Mouse (Mus musculus) embryonic facial prominence, embryonic 15.5 days (tissue): Measurements from ENCODE around the gene 1700029I15Rik. TPM values are rescaled to one million over a fixed set of nuclear protein-coding genes. Genes with fewer than 3 reads are reported as not detected.

Experiments
- ATAC-seq: fragments of 200-750 bp; cut with Nextera tagmentation; 2 replicates; pipeline ENCODE4 v1.8.0; 2017; ENCODE audit warnings: low read depth, moderate TSS enrichment; ENCODE audit not compliant: insufficient number of reproducible peaks, low FRiP score, low TSS enrichment
- H3K27ac ChIP-seq: fragments of 300-500 bp; sonication (generic); replicated peaks from 2 replicates; pipeline ENCODE4 v1.5.1; 2015; ENCODE audit warnings: mild to moderate bottlenecking, inconsistent platforms
- H3K27me3 ChIP-seq: fragments of 300-500 bp; sonication (generic); 2 replicates; pipeline ENCODE4 v1.6.1; 2015; ENCODE audit warnings: inconsistent platforms
- H3K36me3 ChIP-seq: fragments of 300-500 bp; sonication (generic); 2 replicates; pipeline ENCODE4 v1.6.1; 2015; ENCODE audit warnings: mild to moderate bottlenecking, inconsistent platforms
- H3K4me1 ChIP-seq: fragments of 300-500 bp; sonication (generic); 2 replicates; pipeline ENCODE4 v1.6.1; 2015; ENCODE audit warnings: inconsistent platforms
- H3K4me2 ChIP-seq: fragments of 300-500 bp; sonication (generic); replicated peaks from 2 replicates; pipeline ENCODE4 v1.6.1; 2015; ENCODE audit warnings: mild to moderate bottlenecking, inconsistent platforms
- H3K4me3 ChIP-seq: fragments of 300-500 bp; sonication (generic); replicated peaks from 2 replicates; pipeline ENCODE4 v1.5.1; 2015; ENCODE audit warnings: mild to moderate bottlenecking, inconsistent platforms
- H3K9ac ChIP-seq: fragments of 300-500 bp; sonication (generic); 2 replicates; pipeline ENCODE4 v1.6.1; 2015; ENCODE audit warnings: inconsistent platforms
- H3K9me3 ChIP-seq: fragments of 300-500 bp; sonication (generic); replicated peaks from 2 replicates; pipeline ENCODE4 v1.6.1; 2016; ENCODE audit warnings: inconsistent platforms
- WGBS: fragments of 180-500 bp; shearing (Covaris S2); methylation state at CpG from one replicate; pipeline ENCODE4 v1.1.7; 2015; 5-methylcytosine and 5-hydroxymethylcytosine counted together
- polyA plus RNA-seq: library from polyadenylated mRNA; unstranded; fragments of >200 nt; fragmentation: Nextera tagmentation; extraction: Ambion mirVana; gene quantifications from 2 replicates; pipeline ENCODE4 v1.2.1, GENCODE M21; 2015

Gene 1700029I15Rik
- polyA plus RNA-seq, 1 experiment from 2014 or later, result 6.3 TPM

GRCm38 (mm10) chr2:92421723-92422387 lies 39.5 kb downstream of the 1700029I15Rik start:
- no peak for ATAC-seq
- 90% methylated on average over 7 of the region's 7 CpGs for WGBS
- H3K4me3 ChIP-seq, result no peak overlapping the region
- H3K9ac ChIP-seq, result no peak overlapping the region
- no peaks in the 10 kb centered on the region for H3K27me3 ChIP-seq
- peaks cover 75% of the 10 kb centered on the region for H3K36me3 ChIP-seq
- H3K4me1 ChIP-seq, result peaks cover 28% of the 10 kb centered on the region
- H3K9me3 ChIP-seq, result no peaks in the 10 kb centered on the region
- H3K27ac ChIP-seq, result no peak overlapping the region
- no peak overlapping the region for H3K4me2 ChIP-seq

GRCm38 (mm10) chr2:92422388-92423135 lies 40.2 kb downstream of the 1700029I15Rik start:
- H3K4me2 ChIP-seq, result no peak overlapping the region
- no peak overlapping the region for H3K4me3 ChIP-seq
- no peaks in the 10 kb centered on the region for H3K27me3 ChIP-seq
- H3K36me3 ChIP-seq, result peaks cover 70% of the 10 kb centered on the region
- 74% methylated on average over 10 of the region's 10 CpGs for WGBS
- H3K9ac ChIP-seq, result no peak overlapping the region
- peaks cover 35% of the 10 kb centered on the region for H3K4me1 ChIP-seq
- no peak overlapping the region for H3K27ac ChIP-seq
- H3K9me3 ChIP-seq, result no peaks in the 10 kb centered on the region
- no peak for ATAC-seq

GRCm38 (mm10) chr2:92423156-92423555 lies 40.8 kb downstream of the 1700029I15Rik start:
- Histone ChIP-seq H3K4me3 (no peak overlapping the region), H3K27me3 (no peaks in the 10 kb centered on the region), H3K4me2 (no peak overlapping the region), H3K4me1 (peaks cover 41% of the 10 kb centered on the region), H3K36me3 (peaks cover 64% of the 10 kb centered on the region), H3K27ac (no peak overlapping the region), H3K9ac (no peak overlapping the region), H3K9me3 (no peaks in the 10 kb centered on the region)
- 92% methylated on average over 9 of the region's 9 CpGs for WGBS
- ATAC-seq, result no peak

- H3K9ac ChIP-seq, result no peak overlapping the region
- H3K4me3 ChIP-seq, result no peak overlapping the region
- no peaks in the 10 kb centered on the region for H3K27me3 ChIP-seq
- H3K4me2 ChIP-seq, result no peak overlapping the region
- H3K36me3 ChIP-seq, result peaks cover 58% of the 10 kb centered on the region
- peak; percentile 37 for ATAC-seq
- 77% methylated on average over 9 of the region's 9 CpGs for WGBS
- H3K9me3 ChIP-seq, result no peaks in the 10 kb centered on the region
- H3K27ac ChIP-seq, result peak overlapping the region; percentile 79
- peaks cover 48% of the 10 kb centered on the region for H3K4me1 ChIP-seq
These were observed 41.5 kb downstream of the 1700029I15Rik start for GRCm38 (mm10) chr2:92423702-92424461.

- Histone ChIP-seq H3K9me3 (no peaks in the 10 kb centered on the region), H3K4me2 (no peak overlapping the region), H3K36me3 (peaks cover 50% of the 10 kb centered on the region), H3K4me3 (no peak overlapping the region), H3K4me1 (peaks cover 56% of the 10 kb centered on the region), H3K27me3 (no peaks in the 10 kb centered on the region), H3K27ac (peak overlapping the region; percentile 90), H3K9ac (no peak overlapping the region)
- ATAC-seq, result peak; percentile 71
- WGBS, result 78% methylated on average over 9 of the region's 9 CpGs
These were observed 42.3 kb downstream of the 1700029I15Rik start for GRCm38 (mm10) chr2:92424462-92425308.

GRCm38 (mm10) chr2:92425366-92425765 lies 43.0 kb downstream of the 1700029I15Rik start:
- H3K4me1 ChIP-seq, result peaks cover 62% of the 10 kb centered on the region

GRCm38 (mm10) chr2:92426426-92426825 lies 44.1 kb downstream of the 1700029I15Rik start:
- 60% methylated on average over 3 of the region's 3 CpGs for WGBS
- peaks cover 33% of the 10 kb centered on the region for H3K36me3 ChIP-seq
- no peak overlapping the region for H3K9ac ChIP-seq
- no peak overlapping the region for H3K4me2 ChIP-seq
- H3K4me1 ChIP-seq, result peaks cover 72% of the 10 kb centered on the region
- H3K9me3 ChIP-seq, result no peaks in the 10 kb centered on the region
- peak overlapping the region; percentile 90 for H3K27ac ChIP-seq
- no peaks in the 10 kb centered on the region for H3K27me3 ChIP-seq
- H3K4me3 ChIP-seq, result no peak overlapping the region
- no peak for ATAC-seq

More at GRCm38 (mm10) chr2:92425366-92425765, 43.0 kb downstream of the 1700029I15Rik start:
- H3K27ac ChIP-seq, result peak overlapping the region; percentile 90
- WGBS, result 81% methylated on average over 4 of the region's 4 CpGs
- ATAC-seq, result no peak
- H3K9ac ChIP-seq, result no peak overlapping the region
- H3K27me3 ChIP-seq, result no peaks in the 10 kb centered on the region
- H3K4me2 ChIP-seq, result no peak overlapping the region
- H3K4me3 ChIP-seq, result no peak overlapping the region
- peaks cover 43% of the 10 kb centered on the region for H3K36me3 ChIP-seq
- no peaks in the 10 kb centered on the region for H3K9me3 ChIP-seq

GRCm38 (mm10) chr2:92427882-92428281 lies 45.5 kb downstream of the 1700029I15Rik start:
- Histone ChIP-seq H3K9ac (no peak overlapping the region), H3K9me3 (no peaks in the 10 kb centered on the region), H3K27ac (peak overlapping the region; percentile 90), H3K4me3 (no peak overlapping the region), H3K36me3 (peaks cover 18% of the 10 kb centered on the region), H3K27me3 (no peaks in the 10 kb centered on the region), H3K4me1 (peaks cover 87% of the 10 kb centered on the region), H3K4me2 (no peak overlapping the region)
- ATAC-seq, result peak; percentile 56
- 40% methylated on average over 6 of the region's 6 CpGs for WGBS

- no peak overlapping the region for H3K4me3 ChIP-seq
- H3K9ac ChIP-seq, result no peak overlapping the region
- WGBS, result 72% methylated on average over 2 of the region's 2 CpGs
- H3K4me1 ChIP-seq, result peaks cover 83% of the 10 kb centered on the region
- H3K36me3 ChIP-seq, result no peaks in the 10 kb centered on the region
- ATAC-seq, result no peak
- no peak overlapping the region for H3K27ac ChIP-seq
- H3K9me3 ChIP-seq, result no peaks in the 10 kb centered on the region
- H3K4me2 ChIP-seq, result no peak overlapping the region
- H3K27me3 ChIP-seq, result no peaks in the 10 kb centered on the region
These were observed 47.8 kb downstream of the 1700029I15Rik start for GRCm38 (mm10) chr2:92430089-92430488.

GRCm38 (mm10) chr2:92430723-92431541 lies 48.6 kb downstream of the 1700029I15Rik start:
- Histone ChIP-seq H3K4me2 (peak overlapping the region; percentile 75), H3K9me3 (no peaks in the 10 kb centered on the region), H3K9ac (no peak overlapping the region), H3K4me3 (peak overlapping the region; percentile 75), H3K27me3 (no peaks in the 10 kb centered on the region), H3K27ac (peak overlapping the region; percentile 60; the same call in 1 of the 2 replicates), H3K36me3 (no peaks in the 10 kb centered on the region), H3K4me1 (peaks cover 78% of the 10 kb centered on the region)
- ATAC-seq, result 0 out of 2 replicates have a peak, but pooled peaks have one; percentile 15
- whole genome bisulfite sequencing, result 62% methylated on average over 21 of the region's 21 CpGs
